Mouse (Mus musculus): ENCODE data around the gene Egr4.

The Egr4 gene

GRCm38 (mm10) chr6:85513531-85513910 is at the start of gene Egr4:
TSS of gene Egr4 (minus strand) at chr6:85513589.
- no peak for DNase-seq (ENCODE audit: low spot score in 2 of 2)

- DNase-seq (ENCODE audit: low spot score in 2 of 2): no peak
Measured at GRCm38 (mm10) chr6:85562374-85562773, 49.0 kb upstream of the Egr4 start.

- DNase-seq (ENCODE audit: low spot score in 2 of 2): no peak
Measured at GRCm38 (mm10) chr6:85547642-85548041, 34.3 kb upstream of the Egr4 start.

- DNase-seq (ENCODE audit: low spot score in 2 of 2): no peak
Measured at GRCm38 (mm10) chr6:85544251-85544881, 31.0 kb upstream of the Egr4 start.

- DNase-seq (ENCODE audit: low spot score in 2 of 2): no peak
Measured at GRCm38 (mm10) chr6:85543351-85544175, 30.2 kb upstream of the Egr4 start.

GRCm38 (mm10) chr6:85522825-85523224 is 9.4 kb upstream of the Egr4 start:
- no peak for DNase-seq (ENCODE audit: low spot score in 2 of 2)

GRCm38 (mm10) chr6:85522026-85522425 is 8.6 kb upstream of the Egr4 start:
- DNase-seq (ENCODE audit: low spot score in 2 of 2): no peak

- no peak for DNase-seq (ENCODE audit: low spot score in 2 of 2)
Measured at GRCm38 (mm10) chr6:85518091-85518693, 4.8 kb upstream of the Egr4 start.

GRCm38 (mm10) chr6:85515941-85516340 is 2.6 kb upstream of the Egr4 start:
- no peak for DNase-seq (ENCODE audit: low spot score in 2 of 2)

GRCm38 (mm10) chr6:85512577-85513530 is 535 bp downstream of the Egr4 start:
- peak in 1 of 2 experiments; percentile 62 for DNase-seq (ENCODE audit: low spot score in 2 of 2)

- DNase-seq (ENCODE audit: low spot score in 2 of 2): no peak
Measured at GRCm38 (mm10) chr6:85512056-85512440, 1.3 kb downstream of the Egr4 start.

- DNase-seq (ENCODE audit: low spot score in 2 of 2): peak in 1 of 2 experiments; percentile 67
Measured at GRCm38 (mm10) chr6:85511286-85512055, 1.9 kb downstream of the Egr4 start.

GRCm38 (mm10) chr6:85510476-85510875 is 2.9 kb downstream of the Egr4 start:
- DNase-seq (ENCODE audit: low spot score in 2 of 2): no peak

- no peak for DNase-seq (ENCODE audit: low spot score in 2 of 2)
Measured at GRCm38 (mm10) chr6:85508602-85509001, 4.8 kb downstream of the Egr4 start.

- DNase-seq (ENCODE audit: low spot score in 2 of 2): no peak
Measured at GRCm38 (mm10) chr6:85504908-85505307, 8.5 kb downstream of the Egr4 start.

GRCm38 (mm10) chr6:85502911-85503250 is 10.5 kb downstream of the Egr4 start, which contains the start of gene Fbxo41:
TSS of gene Fbxo41 (minus strand) at chr6:85502994.
- DNase-seq (ENCODE audit: low spot score in 2 of 2): no peak

- DNase-seq (ENCODE audit: low spot score in 2 of 2): no peak
Measured at GRCm38 (mm10) chr6:85502103-85502910, 11.1 kb downstream of the Egr4 start.

- no peak for DNase-seq (ENCODE audit: low spot score in 2 of 2)
Measured at GRCm38 (mm10) chr6:85501571-85502102, 11.8 kb downstream of the Egr4 start.

- no peak for DNase-seq (ENCODE audit: low spot score in 2 of 2)
Measured at GRCm38 (mm10) chr6:85500416-85500815, 13.0 kb downstream of the Egr4 start.

GRCm38 (mm10) chr6:85498147-85498546 is 15.2 kb downstream of the Egr4 start:
- DNase-seq (ENCODE audit: low spot score in 2 of 2): no peak
